Comparison of ENCODE assay signal across 10 mouse cellular contexts in genomic region chr6:87101955-87102353, GRCm38 (mm10). TPM values are rescaled to one million over a fixed set of nuclear protein-coding genes. Genes with fewer than 3 reads are reported as not detected.
DNase-seq lines count a peak whose midpoint lies in the region; ATAC-seq and TF ChIP-seq lines count a peak whose summit lies in the region.
"Had no signal": no experiment of that assay in that cellular context is flagged by ENCODE, and none has a peak within 500 bp of the region (broad histone marks: within the 10 kb centered on the region; RNA-seq: fewer than 3 reads in every experiment).

No protein-coding gene starts in this region.

- no peak overlapping the region for H3K4me2 ChIP-seq in forebrain, postnatal 0 days (ENCODE audit: low read depth)
- no peak overlapping the region for H3K4me2 ChIP-seq in midbrain, embryonic 13.5 days (replicated peaks)
- no peak overlapping the region for H3K4me2 ChIP-seq in midbrain, embryonic 11.5 days
- no peak overlapping the region for H3K4me2 ChIP-seq in intestine, embryonic 14.5 days (ENCODE audit: low read length)
- H3K4me2 ChIP-seq in stomach, embryonic 14.5 days (replicated peaks; ENCODE audit: low read depth, low read length): no peak overlapping the region

- H3K27me3 ChIP-seq in forebrain, embryonic 10.5 days (ENCODE audit: poor library complexity, severe bottlenecking): no peaks in the 10 kb centered on the region
- no peaks in the 10 kb centered on the region for H3K27me3 ChIP-seq in forebrain, postnatal 0 days (ENCODE audit: insufficient read depth, low read length)
- H3K27me3 ChIP-seq in midbrain, embryonic 13.5 days: no peaks in the 10 kb centered on the region
- no peaks in the 10 kb centered on the region for H3K27me3 ChIP-seq in midbrain, embryonic 11.5 days (ENCODE audit: control insufficient read depth, insufficient read depth, low read length)
- H3K27me3 ChIP-seq in intestine, embryonic 14.5 days (replicated peaks; ENCODE audit: control insufficient read depth, insufficient read depth, low read length): no peaks in the 10 kb centered on the region
- H3K27me3 ChIP-seq in stomach, embryonic 14.5 days (ENCODE audit: control insufficient read depth, insufficient read depth, low read length): no peaks in the 10 kb centered on the region

- TF ChIP-seq CTCF in forebrain, postnatal 0 days (IDR thresholded peaks at IDR 0.05; ENCODE audit: low read depth): no peak

- H3K9ac ChIP-seq in forebrain, postnatal 0 days: no peak overlapping the region
- no peak overlapping the region for H3K9ac ChIP-seq in midbrain, embryonic 13.5 days (replicated peaks)
- H3K9ac ChIP-seq in midbrain, embryonic 11.5 days (ENCODE audit: low read length): no peak overlapping the region
- H3K9ac ChIP-seq in intestine, embryonic 14.5 days (ENCODE audit: low read length): no peak overlapping the region
- no peak overlapping the region for H3K9ac ChIP-seq in stomach, embryonic 14.5 days (replicated peaks; ENCODE audit: low read depth, low read length)

- 35% methylated on average over 4 of the region's 4 CpGs for WGBS in forebrain, embryonic 10.5 days
- WGBS in forebrain, postnatal 0 days: 33% methylated on average over 4 of the region's 4 CpGs
- WGBS in midbrain, embryonic 13.5 days: 25% methylated on average over 4 of the region's 4 CpGs
- 36% methylated on average over 4 of the region's 4 CpGs for WGBS in midbrain, embryonic 11.5 days
- whole genome bisulfite sequencing in intestine, embryonic 14.5 days: 27% methylated on average over 4 of the region's 4 CpGs
- WGBS in stomach, embryonic 14.5 days: 39% methylated on average over 4 of the region's 4 CpGs

- H3K36me3 ChIP-seq in forebrain, embryonic 10.5 days (replicated peaks): no peaks in the 10 kb centered on the region
- H3K36me3 ChIP-seq in forebrain, postnatal 0 days (ENCODE audit: insufficient read depth): no peaks in the 10 kb centered on the region
- no peaks in the 10 kb centered on the region for H3K36me3 ChIP-seq in midbrain, embryonic 13.5 days
- H3K36me3 ChIP-seq in midbrain, embryonic 11.5 days (ENCODE audit: control insufficient read depth, insufficient read depth, low read length): no peaks in the 10 kb centered on the region
- no peaks in the 10 kb centered on the region for H3K36me3 ChIP-seq in intestine, embryonic 14.5 days (ENCODE audit: control insufficient read depth, insufficient read depth, low read length)
- H3K36me3 ChIP-seq in stomach, embryonic 14.5 days (ENCODE audit: control insufficient read depth, insufficient read depth, low read length): no peaks in the 10 kb centered on the region

- no peaks in the 10 kb centered on the region for H3K9me3 ChIP-seq in forebrain, embryonic 10.5 days
- no peaks in the 10 kb centered on the region for H3K9me3 ChIP-seq in forebrain, postnatal 0 days (ENCODE audit: low read length)
- no peaks in the 10 kb centered on the region for H3K9me3 ChIP-seq in midbrain, embryonic 13.5 days
- no peaks in the 10 kb centered on the region for H3K9me3 ChIP-seq in midbrain, embryonic 11.5 days (ENCODE audit: control insufficient read depth, low read length)
- H3K9me3 ChIP-seq in intestine, embryonic 14.5 days (ENCODE audit: control insufficient read depth, low read length): no peaks in the 10 kb centered on the region
- H3K9me3 ChIP-seq in stomach, embryonic 14.5 days (ENCODE audit: control insufficient read depth, low read depth, low read length): no peaks in the 10 kb centered on the region
- H3K9me3 ChIP-seq: megakaryocyte, embryonic 14.5 days had no signal

- 0 out of 2 replicates have a peak overlapping the region, but pooled peaks have one; percentile 31 for H3K27ac ChIP-seq in forebrain, embryonic 10.5 days
- H3K27ac ChIP-seq in forebrain, postnatal 0 days (ENCODE audit: low read depth, low read length): no peak overlapping the region
- H3K27ac ChIP-seq in midbrain, embryonic 13.5 days: no peak overlapping the region
- no peak overlapping the region for H3K27ac ChIP-seq in midbrain, embryonic 11.5 days (ENCODE audit: low read depth, low read length)
- no peak overlapping the region for H3K27ac ChIP-seq in intestine, embryonic 14.5 days (ENCODE audit: low read depth)
- peak overlapping the region; percentile 44 for H3K27ac ChIP-seq in stomach, embryonic 14.5 days (ENCODE audit: low read length)

- H3K4me3 ChIP-seq in forebrain, embryonic 10.5 days: no peak overlapping the region
- no peak overlapping the region for H3K4me3 ChIP-seq in forebrain, postnatal 0 days (ENCODE audit: low read depth, low read length)
- H3K4me3 ChIP-seq in midbrain, embryonic 13.5 days (replicated peaks): no peak overlapping the region
- no peak overlapping the region for H3K4me3 ChIP-seq in midbrain, embryonic 11.5 days (ENCODE audit: low read depth, low read length)
- H3K4me3 ChIP-seq in intestine, embryonic 14.5 days (ENCODE audit: low read depth, low read length): no peak overlapping the region
- H3K4me3 ChIP-seq in stomach, embryonic 14.5 days (ENCODE audit: low read depth, low read length): no peak overlapping the region

- ATAC-seq in forebrain, postnatal 0 days: no peak
- ATAC-seq in midbrain, embryonic 13.5 days: peak; percentile 34; the same call in 1 of the 2 replicates
- no peak for ATAC-seq in midbrain, embryonic 11.5 days (ENCODE audit: low FRiP score)
- ATAC-seq in intestine, embryonic 14.5 days (replicated peaks; ENCODE audit: low FRiP score, low TSS enrichment, low read depth): no peak
- no peak for ATAC-seq in stomach, embryonic 14.5 days (ENCODE audit: insufficient number of reproducible peaks, insufficient read depth, low FRiP score, low read depth)

- DNase-seq in forebrain, embryonic 10.5 days (ENCODE audit: extremely low spot score, low spot score): no peak
- DNase-seq in forebrain, postnatal 0 days: no peak
- DNase-seq in midbrain, embryonic 11.5 days (ENCODE audit: low spot score, missing footprints): no peak
- peak; percentile 55 for DNase-seq in intestine, embryonic 14.5 days (ENCODE audit: low spot score)
- no peak for DNase-seq in ovary, postnatal 14 days (ENCODE audit: low spot score)
- no peak for DNase-seq in frontal cortex, adult 2 months (ENCODE audit: extremely low spot score in 1 of 2, low spot score in 1 of 2)

- peaks cover 36% of the 10 kb centered on the region for H3K4me1 ChIP-seq in forebrain, embryonic 10.5 days
- peaks cover 9% of the 10 kb centered on the region for H3K4me1 ChIP-seq in forebrain, postnatal 0 days (ENCODE audit: insufficient read depth)
- peaks cover 5% of the 10 kb centered on the region; the same call in 1 of the 2 replicates for H3K4me1 ChIP-seq in midbrain, embryonic 13.5 days (replicated peaks)
- peaks cover 12% of the 10 kb centered on the region for H3K4me1 ChIP-seq in midbrain, embryonic 11.5 days (ENCODE audit: control insufficient read depth, insufficient read depth, low read length)
- H3K4me1 ChIP-seq in intestine, embryonic 14.5 days (replicated peaks; ENCODE audit: control insufficient read depth, insufficient read depth, low read length): peaks cover 14% of the 10 kb centered on the region; the same call in 1 of the 2 replicates
- peaks cover 12% of the 10 kb centered on the region; the same call in 1 of the 2 replicates for H3K4me1 ChIP-seq in stomach, embryonic 14.5 days (ENCODE audit: control insufficient read depth, insufficient read depth, low read length)

RNA-seq across cellular contexts. Expression of gene D6Ertd527e, which starts 2.6 kb away (rescaled TPM):
- polyA plus RNA-seq in forebrain, embryonic 10.5 days (2016; fragmentation: Nextera tagmentation; extraction: Ambion mirVana): 0.09 and 0.19 TPM in 2 replicates
- not detected in 2 replicates for total RNA-seq in forebrain, postnatal 0 days (2014; rRNA removed)
- 0.07 and 0.10 TPM in 2 replicates for polyA plus RNA-seq in forebrain, postnatal 0 days (2015; fragmentation: Nextera tagmentation; extraction: Ambion mirVana)
- polyA plus RNA-seq in midbrain, embryonic 13.5 days (2015; fragmentation: Nextera tagmentation; extraction: Ambion mirVana): 0.12 and 0.16 TPM in 2 replicates
- 0.19 TPM in 1 of 2 replicates, not detected in the other for polyA plus RNA-seq in midbrain, embryonic 11.5 days (2014; fragmentation: Nextera tagmentation; extraction: Ambion mirVana)
- 0.36 and 0.61 TPM in 2 replicates for polyA plus RNA-seq in intestine, embryonic 14.5 days (2014; fragmentation: Nextera tagmentation; extraction: Ambion mirVana)
- 0.29 and 0.53 TPM in 2 replicates for polyA plus RNA-seq in stomach, embryonic 14.5 days (2014; fragmentation: Nextera tagmentation; extraction: Ambion mirVana)
- 0.21 and 0.28 TPM in 2 replicates for polyA plus RNA-seq in frontal cortex, adult 2 months (2012; rRNA removed)
- total RNA-seq: hematopoietic stem cell, adult 5-6 weeks had no signal

RNA-seq across cellular contexts. Expression of gene Gfpt1, which starts 59.3 kb away (rescaled TPM):
- polyA plus RNA-seq in forebrain, embryonic 10.5 days (2016; fragmentation: Nextera tagmentation; extraction: Ambion mirVana): 13.1 and 13.5 TPM in 2 replicates
- total RNA-seq in forebrain, postnatal 0 days (2014; rRNA removed): 34.0 and 43.0 TPM in 2 replicates
- polyA plus RNA-seq in forebrain, postnatal 0 days (2015; fragmentation: Nextera tagmentation; extraction: Ambion mirVana): 12.5 and 16.5 TPM in 2 replicates
- 20.1 and 20.5 TPM in 2 replicates for polyA plus RNA-seq in midbrain, embryonic 13.5 days (2015; fragmentation: Nextera tagmentation; extraction: Ambion mirVana)
- 14.1 and 14.2 TPM in 2 replicates for polyA plus RNA-seq in midbrain, embryonic 11.5 days (2014; fragmentation: Nextera tagmentation; extraction: Ambion mirVana)
- polyA plus RNA-seq in intestine, embryonic 14.5 days (2014; fragmentation: Nextera tagmentation; extraction: Ambion mirVana): 21.6 and 22.6 TPM in 2 replicates
- polyA plus RNA-seq in stomach, embryonic 14.5 days (2014; fragmentation: Nextera tagmentation; extraction: Ambion mirVana): 31.9 and 32.8 TPM in 2 replicates
- 25.5 and 29.4 TPM in 2 replicates for polyA plus RNA-seq in frontal cortex, adult 2 months (2012; rRNA removed)

Comparison
In these comparisons a context has a peak if more than half of its experiments do, and no peak if none do; other contexts are left out.
1. H3K27ac ChIP-seq: peak in forebrain, embryonic 10.5 days (single experiment) and stomach, embryonic 14.5 days (single experiment); none in forebrain, postnatal 0 days (single experiment), midbrain, embryonic 13.5 days (single experiment), midbrain, embryonic 11.5 days (single experiment) and intestine, embryonic 14.5 days (single experiment).